Mouse (Mus musculus) lung, postnatal 4 days (tissue): Measurements from ENCODE around the gene Clk2.
"Not testable (repeated sequence)": the region's sequence is repeated elsewhere in the genome, so short reads cannot be mapped to it uniquely, and the experiment has no call there.

Source experiments
- DNase-seq, 2 experiments: peaks; one replicate each; pipeline ENCODE4 v3.0.0; 2021

Gene Clk2

DNA sequence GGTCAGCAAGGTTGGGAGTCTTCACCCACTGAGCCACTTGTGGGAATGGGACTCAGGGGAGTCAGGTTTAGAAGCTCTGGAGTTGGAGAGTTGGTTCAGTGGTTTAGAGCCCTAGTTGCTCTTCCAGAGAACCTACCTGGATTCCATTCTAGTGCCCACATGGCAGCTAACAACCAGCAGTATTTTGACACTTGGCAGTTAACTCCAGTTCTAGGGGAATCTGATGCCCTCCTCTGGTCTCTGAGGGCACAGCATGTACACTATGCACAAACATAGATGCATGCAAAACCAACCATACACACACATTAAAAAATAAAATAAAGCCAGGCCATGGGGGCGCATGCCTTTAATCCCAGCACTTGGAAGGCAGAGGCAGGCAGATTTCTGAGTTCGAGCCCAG is 29.3 kb downstream of the Clk2 start:
- peak in 1 of 2 experiments; percentile 44 for DNase-seq

DNA sequence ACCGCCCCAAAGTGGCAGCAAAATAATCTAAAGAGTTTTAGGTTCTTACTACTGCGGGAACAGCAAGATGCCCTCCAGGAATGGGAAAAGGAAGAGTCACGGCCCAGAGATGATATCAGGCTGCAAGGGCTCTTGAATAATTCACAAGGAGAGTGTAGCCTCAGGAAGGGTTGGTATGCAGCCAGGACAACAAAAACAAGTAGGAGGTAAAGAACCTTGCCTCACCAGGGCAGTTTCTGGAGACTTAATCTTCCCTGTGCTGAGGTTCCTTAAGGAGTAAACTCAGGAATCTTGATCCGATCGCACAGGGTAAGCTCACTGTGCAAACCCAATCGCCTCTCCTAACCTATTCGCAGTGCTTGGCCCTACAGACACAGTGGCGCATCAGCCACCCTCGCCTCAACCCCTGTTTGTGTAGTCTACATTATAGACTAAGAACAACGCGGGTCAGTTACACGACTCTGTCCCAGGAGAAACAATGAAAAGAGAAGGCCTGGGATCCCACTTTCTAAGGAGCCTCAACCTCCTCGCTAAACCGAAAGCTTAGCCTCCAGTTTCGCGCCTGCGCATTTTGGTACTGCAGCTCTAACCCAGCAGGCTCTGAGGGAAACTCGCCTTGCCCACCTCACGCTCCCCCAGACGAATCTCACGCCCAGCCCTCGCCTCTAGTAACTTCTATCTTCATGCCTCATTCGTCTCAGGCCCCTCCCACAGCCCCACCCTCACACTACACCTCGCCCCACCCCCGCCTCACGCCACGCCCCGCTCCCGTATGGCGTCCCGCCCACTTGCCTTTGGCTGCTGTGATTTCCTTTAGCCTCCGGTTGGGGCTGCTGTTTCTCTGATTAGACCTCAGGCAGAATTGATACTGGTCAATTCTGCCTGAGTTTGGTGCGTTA is 31.6 kb downstream of the Clk2 start:
- DNase-seq: peak; percentile 92 to 95

DNA sequence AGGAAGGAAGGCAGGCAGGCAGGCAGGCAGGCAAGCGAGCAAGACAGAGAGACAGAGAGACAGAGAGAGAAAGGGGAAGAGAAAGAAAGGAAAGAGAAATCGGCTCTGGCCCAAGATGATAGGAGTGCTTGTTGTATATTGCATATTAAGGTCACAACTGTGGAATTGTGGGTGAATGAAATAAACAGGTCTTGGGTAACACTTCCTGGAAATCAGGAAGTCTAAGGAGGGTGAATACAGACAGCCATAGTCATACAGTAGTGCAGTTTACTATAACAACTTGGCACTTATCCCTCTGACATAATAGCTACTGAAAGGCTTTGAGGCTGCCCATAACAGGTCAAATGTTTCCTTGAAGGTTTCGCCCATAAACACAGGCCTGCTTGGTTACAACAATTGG is 35.2 kb downstream of the Clk2 start:
- DNase-seq: no peak

DNA sequence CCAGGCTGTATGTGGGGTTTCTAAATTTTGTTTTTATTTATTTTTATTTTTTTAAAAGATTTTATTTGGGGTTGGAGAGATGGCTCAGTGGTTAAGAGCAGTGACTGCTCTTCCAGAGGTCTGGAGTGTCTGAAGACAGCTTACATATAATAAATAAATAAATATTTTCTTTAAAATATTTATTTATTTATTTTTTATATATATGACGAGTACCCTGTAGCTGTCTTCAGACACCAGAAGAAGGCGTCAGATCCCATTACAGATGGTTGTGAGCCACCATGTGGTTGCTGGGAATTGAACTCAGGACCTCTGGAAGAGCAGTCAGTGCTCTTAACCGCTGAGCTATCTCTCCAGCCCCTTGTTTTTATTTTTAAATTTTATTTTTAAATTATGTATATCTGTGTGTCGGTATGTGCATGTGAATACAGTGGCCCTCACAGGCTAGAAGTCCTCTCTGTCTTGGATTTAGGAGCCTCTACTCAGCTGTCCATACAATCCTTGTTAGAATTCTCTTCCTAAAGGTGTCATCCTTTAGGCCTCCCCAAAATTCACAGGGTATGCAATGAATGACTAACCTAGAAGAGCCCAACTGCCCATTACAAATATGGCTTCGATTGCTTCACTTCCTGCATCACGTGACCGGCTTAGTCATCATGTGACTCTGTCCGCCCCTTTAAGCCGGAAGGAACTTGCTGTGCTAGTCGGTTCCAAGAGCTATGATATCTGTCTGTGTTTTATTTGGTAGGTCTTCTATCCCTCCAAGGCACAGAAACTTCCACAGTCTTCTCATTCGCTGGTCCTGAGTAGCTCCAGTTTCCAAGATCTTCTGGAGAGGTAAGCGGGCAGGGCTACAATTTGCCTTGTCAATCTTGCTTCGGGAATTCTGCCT is 37.9 kb downstream of the Clk2 start, which contains the start of gene Gba:
Gene Gba, plus strand, starts transcription at position 676 of the 889 bp plus-strand sequence.
- DNase-seq: peak; percentile 78 to 90

DNA sequence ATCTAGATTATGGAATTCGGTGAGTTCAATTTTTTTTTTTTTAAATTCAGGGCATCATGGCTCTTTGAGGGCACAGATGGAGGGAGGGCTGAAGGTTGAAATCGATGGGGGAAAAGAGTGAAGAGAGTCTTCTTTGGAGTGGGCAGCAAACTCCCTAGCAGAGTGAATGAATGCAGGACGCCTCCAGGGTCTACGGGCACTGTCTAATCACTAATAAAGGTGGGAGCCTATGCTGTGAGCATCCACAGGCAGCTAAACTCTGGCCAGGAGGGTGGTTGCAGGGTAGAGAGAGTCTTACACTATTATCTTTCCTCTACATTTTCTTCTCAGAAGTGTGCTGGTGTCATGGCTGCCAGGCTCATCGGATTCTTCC is 38.5 kb downstream of the Clk2 start:
- DNase-seq: no peak

DNA sequence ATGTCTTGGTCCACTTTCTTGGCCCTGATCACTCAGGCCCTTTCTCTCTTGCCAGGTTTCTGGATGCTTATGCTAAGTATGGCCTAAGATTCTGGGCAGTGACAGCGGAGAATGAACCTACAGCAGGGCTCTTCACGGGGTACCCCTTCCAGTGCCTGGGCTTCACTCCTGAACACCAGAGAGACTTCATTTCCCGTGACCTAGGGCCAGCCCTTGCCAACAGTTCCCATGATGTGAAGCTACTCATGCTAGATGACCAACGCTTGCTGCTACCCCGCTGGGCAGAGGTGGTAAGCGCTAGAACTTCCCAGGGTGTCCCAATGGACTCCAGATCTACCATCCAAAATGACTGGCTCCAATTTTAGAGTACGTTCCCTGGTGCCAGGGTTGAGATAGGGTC is 41.5 kb downstream of the Clk2 start:
- no peak for DNase-seq

DNA sequence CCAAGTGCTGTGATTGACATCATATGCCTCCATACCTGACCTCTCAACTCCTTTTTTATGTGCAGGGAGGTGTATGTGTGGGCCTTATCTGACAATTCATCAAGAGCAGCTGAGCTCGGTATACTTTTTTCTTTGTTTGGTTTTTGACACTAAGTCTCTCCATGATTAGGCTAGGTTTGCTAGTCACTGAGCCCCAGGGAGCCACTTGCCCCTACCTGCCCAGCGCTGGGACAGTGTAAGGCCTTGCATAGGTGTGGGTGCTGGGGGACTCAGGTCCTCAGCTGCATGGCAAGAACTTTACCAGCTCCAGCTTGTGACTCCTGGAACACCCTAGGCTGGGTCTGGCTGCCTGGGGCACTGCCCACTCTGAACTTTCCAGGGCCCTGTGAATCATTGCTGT is 42.1 kb downstream of the Clk2 start:
- DNase-seq: no peak

DNA sequence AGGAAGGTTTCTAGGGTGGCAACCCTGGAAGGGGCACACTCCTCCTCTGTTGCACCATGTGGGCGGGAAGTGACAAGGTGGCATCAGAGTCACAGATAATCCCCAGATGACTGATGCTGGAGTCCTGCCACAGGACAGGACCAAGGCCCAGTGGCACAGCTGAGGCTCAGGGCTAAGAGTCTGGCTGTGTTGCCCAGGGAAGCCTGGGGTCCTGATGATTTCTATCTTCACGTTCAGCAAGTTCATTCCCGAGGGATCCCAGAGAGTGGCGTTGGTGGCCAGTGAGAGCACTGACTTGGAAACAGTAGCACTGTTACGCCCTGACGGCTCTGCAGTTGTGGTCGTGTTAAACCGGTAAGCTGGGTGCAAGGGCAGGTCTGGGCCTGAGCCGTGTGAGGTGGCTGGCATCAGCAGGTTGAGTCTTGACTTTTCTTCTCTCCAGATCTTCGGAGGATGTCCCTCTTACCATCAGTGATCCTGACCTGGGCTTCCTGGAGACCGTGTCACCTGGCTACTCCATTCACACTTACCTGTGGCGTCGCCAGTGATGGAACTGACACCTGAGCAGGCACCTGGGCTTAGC is 43.6 kb downstream of the Clk2 start:
- peak in 1 of 2 experiments; percentile 20 for DNase-seq

DNA sequence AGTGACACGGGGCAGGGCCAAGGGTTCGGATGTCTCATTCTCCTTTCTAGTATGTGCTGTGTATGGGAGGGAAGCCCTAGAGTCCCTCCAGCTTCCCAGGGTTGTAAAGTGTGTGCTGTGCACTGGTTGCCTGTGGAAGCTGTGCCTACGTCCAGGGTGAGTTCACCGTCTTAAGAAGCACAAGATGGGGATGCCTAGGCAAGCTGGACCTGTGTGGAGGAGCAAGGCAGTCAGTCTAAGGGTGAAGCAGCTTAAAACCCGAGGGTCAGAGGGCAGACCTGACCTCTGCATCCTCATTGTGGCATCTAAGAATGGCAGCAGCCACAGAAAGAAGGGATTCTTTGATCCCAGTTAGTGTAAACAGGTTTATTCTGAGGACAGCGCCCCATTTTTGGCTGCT is 44.1 kb downstream of the Clk2 start:
- peak in 1 of 2 experiments; percentile 20 for DNase-seq

DNA sequence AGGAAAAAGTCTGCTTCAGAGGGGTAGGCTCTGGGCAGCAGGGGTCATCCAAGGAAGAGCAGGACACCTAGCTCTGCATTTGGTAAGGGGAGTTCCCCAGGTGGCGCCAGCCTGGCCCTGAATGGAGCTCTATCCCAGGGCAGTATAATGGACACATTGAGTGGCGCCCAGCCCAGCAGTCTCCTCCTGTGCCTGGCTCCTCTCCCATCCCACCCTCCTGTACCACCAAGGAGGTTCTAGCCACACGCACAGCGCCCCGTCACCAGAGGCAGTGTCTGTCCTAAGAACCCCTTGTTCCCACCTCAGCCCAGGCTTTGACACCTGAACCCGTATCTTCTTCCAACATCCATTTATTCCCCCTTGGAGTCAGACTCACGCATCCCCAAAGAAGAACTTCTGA is 45.1 kb downstream of the Clk2 start:
- peak in 1 of 2 experiments; percentile 22 for DNase-seq

DNA sequence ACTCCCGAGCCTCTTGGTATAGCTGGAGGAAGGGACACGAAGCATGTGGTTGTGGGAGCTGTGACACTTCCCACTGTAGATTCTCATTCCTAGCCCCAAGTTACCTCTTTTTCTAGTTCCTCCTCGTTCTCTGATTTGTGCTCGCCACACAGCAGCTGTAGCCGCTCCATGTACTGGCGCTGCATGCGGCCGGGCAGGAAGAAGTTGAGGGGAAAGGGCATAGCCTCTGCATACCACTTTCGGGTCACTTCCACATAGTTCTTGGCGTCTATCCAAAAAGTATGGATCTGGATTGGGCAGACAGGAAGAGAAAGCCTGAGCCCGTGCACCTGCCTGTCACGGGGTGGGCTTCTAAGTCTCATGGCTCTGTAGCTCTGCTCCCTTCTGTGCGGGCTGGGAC is 45.6 kb downstream of the Clk2 start:
- peak in 1 of 2 experiments; percentile 35 for DNase-seq

DNA sequence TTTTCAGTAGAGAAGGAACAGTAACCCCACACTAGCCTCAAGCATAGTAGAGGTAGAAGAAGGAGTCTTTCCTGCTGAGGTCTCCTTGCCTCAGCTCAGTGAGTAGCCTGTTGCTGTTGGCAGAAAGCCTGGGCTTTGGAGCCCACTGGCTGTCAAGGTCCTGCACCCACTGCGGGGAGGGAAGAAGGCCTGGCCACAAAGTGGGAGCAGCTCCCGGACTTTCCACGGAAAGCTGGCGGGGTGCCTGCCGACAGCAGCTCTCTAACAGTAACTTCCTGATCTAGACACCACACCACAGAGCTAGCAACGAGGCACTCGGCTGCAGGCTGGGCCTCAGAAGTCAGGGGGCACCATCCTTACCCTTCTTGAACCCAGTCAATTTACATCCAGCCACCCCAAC is 46.1 kb downstream of the Clk2 start:
- peak in 1 of 2 experiments; percentile 56 for DNase-seq

DNA sequence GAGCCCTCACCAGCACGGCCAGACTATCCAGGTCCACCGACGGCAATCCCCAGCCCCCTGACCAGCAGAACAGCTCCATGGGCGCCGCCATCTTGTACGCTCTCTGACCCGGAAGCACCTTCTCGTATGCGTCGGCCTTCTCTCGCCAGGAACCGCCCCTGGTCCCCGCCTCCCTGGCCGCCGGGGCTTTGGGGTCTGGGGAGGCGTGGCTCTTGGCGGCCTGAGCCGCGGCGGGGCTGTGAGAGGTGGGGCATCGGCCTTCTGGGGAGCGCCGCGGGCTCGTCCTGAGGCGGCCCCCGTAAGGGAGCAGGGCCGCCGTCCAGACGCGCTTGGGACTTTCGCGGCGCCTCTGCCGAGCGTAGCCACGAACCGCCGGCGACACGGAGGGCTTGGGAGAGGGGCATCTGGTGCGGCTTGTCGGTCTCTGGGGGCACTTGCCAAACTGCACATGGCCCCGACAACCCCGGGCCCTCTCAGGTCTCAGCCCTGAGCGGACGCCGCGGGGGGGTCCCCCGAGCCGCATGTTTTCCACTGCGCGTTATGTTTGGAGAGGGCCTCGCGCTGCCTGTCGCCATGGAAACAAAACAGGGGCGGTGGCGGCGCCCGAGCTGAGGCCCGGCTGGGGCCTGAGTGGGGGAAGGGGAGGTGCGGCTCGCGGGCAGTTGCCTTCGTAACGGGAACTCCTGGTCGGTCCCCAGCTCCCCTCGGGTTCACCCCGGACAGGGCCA is 49.4 kb downstream of the Clk2 start:
- peak; percentile 94 to 97 for DNase-seq

DNA sequence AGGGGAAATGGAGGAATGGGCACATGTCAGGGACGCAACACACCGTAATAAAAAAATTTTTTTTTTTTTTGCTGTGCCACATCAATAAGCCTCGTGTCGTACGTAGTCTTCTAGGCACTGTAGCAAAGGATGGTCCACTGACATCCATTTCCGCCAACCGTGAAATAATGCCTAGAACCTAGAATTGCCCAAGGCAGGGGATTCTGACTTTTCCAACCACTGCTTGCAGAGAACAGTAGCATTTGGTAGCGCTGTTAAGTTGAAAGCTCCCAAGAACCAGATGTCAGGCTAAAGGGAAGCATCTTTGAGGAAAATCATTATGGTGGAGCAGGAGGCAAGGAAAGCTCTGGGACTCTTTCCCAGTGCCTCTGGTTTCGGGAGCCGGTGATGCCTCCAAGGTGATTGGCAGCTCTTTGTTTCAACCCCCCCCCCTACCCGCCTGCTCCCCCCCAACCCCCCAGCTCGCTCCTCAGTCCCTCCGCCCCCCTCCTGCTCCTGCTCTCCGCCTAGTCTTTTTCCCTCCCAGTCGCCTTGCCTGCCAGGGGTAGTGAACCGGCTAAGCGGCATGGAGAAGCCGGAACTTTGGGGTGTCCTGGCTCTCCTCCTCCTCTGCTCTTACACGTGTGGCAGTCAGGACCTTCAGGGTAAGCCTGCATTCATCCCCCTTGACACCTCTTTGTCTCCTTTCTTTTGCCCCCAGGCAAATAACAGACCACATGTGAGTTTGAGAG is 50.3 kb downstream of the Clk2 start, which contains the start of gene Thbs3:
Gene Thbs3, plus strand, starts transcription at position 500 of the 731 bp plus-strand sequence.
- DNase-seq: peak in 1 of 2 experiments; percentile 60

DNA sequence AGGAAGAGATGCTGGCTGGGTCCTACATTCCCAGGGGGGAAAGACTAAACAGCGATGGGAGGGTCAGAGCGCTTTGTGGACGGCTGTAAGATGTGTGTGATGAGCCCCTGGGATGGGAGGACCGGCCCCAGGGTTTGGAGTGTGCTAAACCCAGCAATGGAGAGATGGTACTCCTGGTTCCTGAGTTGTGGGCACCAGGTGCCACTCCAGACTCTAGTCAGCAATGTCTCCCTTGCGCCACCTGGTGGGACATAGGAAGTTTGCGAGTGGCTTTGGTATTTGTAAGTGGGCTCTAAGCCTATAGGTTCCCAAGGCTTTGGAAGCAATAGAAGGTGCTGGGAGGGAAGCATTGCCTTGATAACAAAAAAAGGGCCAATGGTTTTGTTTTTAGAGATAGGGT is 51.3 kb downstream of the Clk2 start:
- peak; percentile 82 to 90 for DNase-seq

DNA sequence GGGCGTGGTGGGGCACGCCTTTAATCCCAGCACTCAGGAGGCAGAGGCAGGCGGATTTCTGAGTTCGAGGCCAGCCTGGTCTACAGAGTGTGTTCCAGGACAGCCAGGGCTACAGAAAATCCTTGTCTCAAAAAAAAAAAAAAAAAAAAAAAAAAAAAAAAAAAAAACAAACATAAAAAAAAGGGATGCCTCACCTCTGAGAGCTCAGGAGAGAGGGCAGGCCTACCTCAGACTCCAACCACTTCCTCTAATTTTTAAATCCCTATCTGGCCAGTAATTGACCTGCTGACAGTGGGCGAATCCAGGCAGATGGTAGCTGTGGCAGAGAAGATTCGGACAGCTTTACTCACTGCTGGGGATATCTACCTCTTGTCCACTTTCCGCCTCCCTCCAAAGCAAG is 51.8 kb downstream of the Clk2 start:
- DNase-seq: not testable (repeated sequence)

DNA sequence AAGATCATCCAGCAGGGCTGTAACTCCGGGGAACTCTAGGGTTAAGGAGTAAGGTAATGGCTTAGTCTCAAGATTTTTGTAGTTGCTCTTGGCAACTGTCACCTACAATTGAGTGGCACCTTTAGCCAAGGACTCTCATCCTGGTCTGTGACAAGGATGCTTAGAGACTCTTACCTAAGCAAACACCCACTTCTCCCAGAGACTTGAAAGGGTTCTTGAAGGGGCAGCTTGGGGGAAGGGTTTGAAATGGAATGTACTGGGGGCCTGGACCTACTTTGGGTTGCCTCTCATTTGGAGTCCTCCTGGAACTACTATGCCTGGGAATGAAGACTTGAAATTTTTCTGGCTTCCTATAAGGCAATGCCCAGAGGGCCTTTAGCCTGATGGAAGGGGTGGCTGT is 53.7 kb downstream of the Clk2 start:
- DNase-seq: peak; percentile 55 to 66

DNA sequence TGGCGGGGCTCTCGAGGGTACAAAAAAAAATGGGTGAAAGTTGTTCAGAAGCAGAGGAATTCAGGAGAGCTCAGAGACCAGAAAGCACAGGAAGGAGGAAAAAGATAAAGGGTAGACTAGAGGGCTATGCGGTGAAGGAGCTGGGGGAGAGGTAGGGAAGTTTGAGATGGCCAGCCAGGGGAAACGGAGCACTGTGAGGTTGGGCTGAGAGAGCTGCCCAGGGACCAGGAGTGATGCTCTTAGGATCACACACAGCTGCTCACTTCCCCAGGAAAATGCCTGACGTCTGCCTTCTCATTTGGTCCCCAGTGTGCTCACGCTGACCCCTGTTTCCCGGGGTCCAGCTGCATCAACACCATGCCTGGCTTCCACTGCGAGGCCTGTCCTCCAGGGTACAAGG is 55.0 kb downstream of the Clk2 start:
- no peak for DNase-seq

DNA sequence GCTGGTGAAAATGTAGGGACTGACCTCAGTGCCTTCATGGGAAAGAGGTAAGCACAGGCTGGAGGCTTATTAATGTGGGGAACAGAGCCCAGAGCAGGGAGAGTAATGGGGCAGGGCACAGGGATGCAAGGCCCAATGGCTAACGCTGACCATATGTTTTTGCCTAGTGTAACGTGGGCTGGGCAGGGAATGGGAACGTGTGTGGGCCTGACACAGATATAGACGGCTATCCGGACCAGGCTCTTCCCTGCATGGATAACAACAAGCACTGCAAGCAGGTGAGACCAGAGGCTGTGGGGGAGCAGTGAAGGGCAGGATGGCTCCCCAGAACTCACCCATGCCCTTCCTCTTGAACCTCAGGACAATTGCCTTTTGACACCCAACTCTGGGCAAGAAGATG is 56.6 kb downstream of the Clk2 start:
- DNase-seq: no peak

DNA sequence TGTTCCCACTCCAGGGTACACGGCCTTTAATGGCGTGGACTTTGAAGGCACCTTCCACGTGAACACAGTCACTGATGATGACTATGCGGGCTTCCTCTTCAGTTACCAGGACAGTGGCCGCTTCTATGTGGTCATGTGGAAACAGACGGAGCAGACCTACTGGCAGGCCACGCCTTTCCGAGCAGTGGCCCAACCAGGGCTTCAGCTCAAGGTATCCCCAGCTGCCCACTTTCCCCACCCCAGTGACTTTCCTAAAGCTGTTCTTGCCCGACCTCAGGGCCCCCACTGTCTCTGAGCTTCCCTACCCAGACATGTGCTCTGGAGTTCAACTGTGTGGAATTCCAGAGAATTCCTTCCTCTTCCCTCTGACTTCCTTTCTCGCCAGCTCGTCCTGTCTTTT is 60.2 kb downstream of the Clk2 start:
- DNase-seq: no peak

DNA sequence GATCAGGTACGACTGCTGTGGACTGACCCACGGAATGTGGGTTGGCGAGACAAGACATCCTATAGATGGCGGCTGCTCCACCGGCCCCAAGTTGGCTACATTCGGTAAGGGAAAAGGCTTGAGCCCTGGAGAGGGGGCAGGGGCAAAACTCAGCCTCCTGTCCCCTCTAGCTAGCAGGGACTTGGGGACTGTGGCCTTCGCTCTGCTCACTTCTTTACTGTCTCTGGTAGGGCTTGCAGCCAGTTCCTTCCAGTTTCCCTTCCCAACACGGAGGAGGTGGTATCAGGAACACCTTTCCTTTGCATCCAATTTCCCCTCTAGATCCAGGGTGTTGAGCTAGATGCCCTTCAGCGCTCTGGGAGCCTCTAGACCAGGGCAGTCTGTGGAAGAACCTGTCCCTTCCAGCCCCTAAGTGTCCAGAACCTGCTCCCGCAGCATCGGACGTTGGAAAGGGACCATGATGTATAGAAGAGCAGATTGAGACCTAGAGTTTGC is 60.8 kb downstream of the Clk2 start:
- peak in 1 of 2 experiments; percentile 24 for DNase-seq

DNA sequence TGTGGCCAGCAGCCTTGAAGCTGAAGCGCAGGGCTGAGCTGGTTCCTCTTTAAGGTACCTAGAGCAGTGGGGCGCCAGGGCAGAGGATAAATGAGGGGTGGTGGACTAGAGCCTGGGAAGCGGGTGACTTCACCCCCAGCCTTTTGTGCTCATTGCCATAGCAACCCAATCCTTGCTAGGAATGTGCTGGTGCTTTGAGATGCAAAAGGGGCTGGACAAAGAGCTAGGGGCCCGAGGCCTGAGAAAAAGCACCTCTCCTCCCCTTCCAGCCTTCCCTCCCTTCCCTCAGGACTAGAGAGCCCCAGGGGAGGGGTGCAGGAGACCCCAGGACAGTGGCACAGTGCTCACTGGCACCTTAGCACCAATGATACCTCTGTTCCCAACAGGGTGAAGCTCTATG is 61.3 kb downstream of the Clk2 start:
- peak in 1 of 2 experiments; percentile 19 for DNase-seq
